Comparison of ENCODE assay signal across 8 mouse cellular contexts in genomic region chr2:165874461-165875339, GRCm38 (mm10). TPM values are rescaled to one million over a fixed set of nuclear protein-coding genes. Genes with fewer than 3 reads are reported as not detected.
DNase-seq lines count a peak whose midpoint lies in the region; ATAC-seq and TF ChIP-seq lines count a peak whose summit lies in the region.

No protein-coding gene starts in this region.

- H3K9ac ChIP-seq in embryonic facial prominence, embryonic 11.5 days (replicated peaks; ENCODE audit: low read length), result peak overlapping the region; percentile 50
- H3K9ac ChIP-seq in liver, adult 2 months (ENCODE audit: low read depth, low read length), result peak overlapping the region; percentile 29
- H3K9ac ChIP-seq in midbrain, postnatal 0 days (replicated peaks; ENCODE audit: low read length, poor library complexity, severe bottlenecking), result peak overlapping the region; percentile 63

- TF ChIP-seq POLR2A in liver, adult 2 months (IDR thresholded peaks at IDR 0.05; ENCODE audit: extremely low read depth, insufficient read depth, low read length), result 0 out of 2 replicates have a peak, but pooled peaks have one; percentile 34

- peak; percentile 68 for ATAC-seq in embryonic facial prominence, embryonic 11.5 days (replicated peaks; ENCODE audit: insufficient number of reproducible peaks, low FRiP score, low TSS enrichment, low read depth)
- ATAC-seq in midbrain, postnatal 0 days (ENCODE audit: low FRiP score), result peak; percentile 76

- H3K4me1 ChIP-seq in embryonic facial prominence, embryonic 11.5 days (ENCODE audit: control insufficient read depth, insufficient read depth, low read length), result peaks cover 27% of the 10 kb centered on the region
- H3K4me1 ChIP-seq in liver, adult 2 months (ENCODE audit: control insufficient read depth, insufficient read depth, low read length), result peaks cover 43% of the 10 kb centered on the region
- peaks cover 49% of the 10 kb centered on the region for H3K4me1 ChIP-seq in midbrain, postnatal 0 days (ENCODE audit: insufficient read depth, low read length)

- no peak overlapping the region for H3K4me2 ChIP-seq in embryonic facial prominence, embryonic 11.5 days (ENCODE audit: low read depth, low read length)
- peak overlapping the region; percentile 63 for H3K4me2 ChIP-seq in midbrain, postnatal 0 days (ENCODE audit: low read depth, low read length, poor library complexity, severe bottlenecking)

- H3K79me2 ChIP-seq in liver, adult 2 months (ENCODE audit: control insufficient read depth, insufficient read depth, low read length), result peaks cover 62% of the 10 kb centered on the region; the same call in 1 of the 2 replicates

- no peaks in the 10 kb centered on the region for H3K27me3 ChIP-seq in embryonic facial prominence, embryonic 11.5 days (ENCODE audit: control insufficient read depth, insufficient read depth, low read length)
- no peaks in the 10 kb centered on the region for H3K27me3 ChIP-seq in liver, adult 2 months (ENCODE audit: control insufficient read depth, insufficient read depth, low read length)
- H3K27me3 ChIP-seq in midbrain, postnatal 0 days (ENCODE audit: insufficient read depth, low read length), result no peaks in the 10 kb centered on the region

- no peak overlapping the region for H3K4me3 ChIP-seq in embryonic facial prominence, embryonic 11.5 days (ENCODE audit: low read depth, low read length)
- no peak overlapping the region for H3K4me3 ChIP-seq in liver, adult 2 months (ENCODE audit: insufficient read depth, low read depth, low read length)
- H3K4me3 ChIP-seq in midbrain, postnatal 0 days (ENCODE audit: low read depth, low read length), result peak overlapping the region; percentile 20

- peak; percentile 22; the same call in 1 of the 2 replicates for TF ChIP-seq CTCF in liver, adult 2 months (IDR thresholded peaks at IDR 0.05; ENCODE audit: low read depth, low read length)
- TF ChIP-seq CTCF in midbrain, postnatal 0 days (IDR thresholded peaks at IDR 0.05), result peak; percentile 60

- 33% methylated on average over 13 of the region's 13 CpGs for WGBS in embryonic facial prominence, embryonic 11.5 days
- 69% methylated on average over 13 of the region's 13 CpGs for WGBS in liver, adult 2 months
- WGBS in midbrain, postnatal 0 days, result 27% methylated on average over 13 of the region's 13 CpGs

- no peaks in the 10 kb centered on the region for H3K9me3 ChIP-seq in embryonic facial prominence, embryonic 11.5 days (replicated peaks; ENCODE audit: control insufficient read depth, low read length)
- H3K9me3 ChIP-seq in midbrain, postnatal 0 days (ENCODE audit: low read length), result no peaks in the 10 kb centered on the region

- H3K27ac ChIP-seq in embryonic facial prominence, embryonic 11.5 days (replicated peaks; ENCODE audit: low read depth, low read length), result peak overlapping the region; percentile 83
- H3K27ac ChIP-seq in liver, adult 2 months (replicated peaks; ENCODE audit: insufficient read depth, low read depth, low read length), result peak overlapping the region; percentile 68
- H3K27ac ChIP-seq in midbrain, postnatal 0 days (ENCODE audit: low read depth, low read length), result peak overlapping the region; percentile 89

- H3K36me3 ChIP-seq in embryonic facial prominence, embryonic 11.5 days (replicated peaks; ENCODE audit: control insufficient read depth, insufficient read depth, low read depth, low read length), result peaks cover 4% of the 10 kb centered on the region
- H3K36me3 ChIP-seq in liver, adult 2 months (ENCODE audit: control insufficient read depth, insufficient read depth, low read length), result peaks cover 4% of the 10 kb centered on the region; the same call in 1 of the 2 replicates
- H3K36me3 ChIP-seq in midbrain, postnatal 0 days (ENCODE audit: insufficient read depth, low read length), result peaks cover 10% of the 10 kb centered on the region

- peak; percentile 78 to 88 for DNase-seq in layer of hippocampus, adult 18-20 months (ENCODE audit: low spot score in 2 of 2)
- no peak for DNase-seq in layer of hippocampus, adult 9-10 months (ENCODE audit: low spot score)
- peak; percentile 71 for DNase-seq in embryonic facial prominence, embryonic 11.5 days (ENCODE audit: low spot score)
- peak; percentile 74 for DNase-seq in heart, adult 8-10 months (ENCODE audit: low spot score)
- DNase-seq in kidney, adult 9 months, result peak; percentile 82
- no peak for DNase-seq in liver, adult 2 months (ENCODE audit: extremely low read depth, low read depth, low spot score)
- DNase-seq in midbrain, postnatal 0 days (ENCODE audit: low spot score), result peak; percentile 90
- DNase-seq in urinary bladder, postnatal 4 days (ENCODE audit: low spot score in 2 of 2), result peak; percentile 82

RNA-seq across cellular contexts. Expression of gene Zmynd8, which starts 24.1 kb away (rescaled TPM):
- total RNA-seq in layer of hippocampus, adult 18-20 months (2021), result 100 to 1,000 TPM; 148 to 149 TPM
- 36.1 and 36.8 TPM in 2 replicates for polyA plus RNA-seq in embryonic facial prominence, embryonic 11.5 days (2014; fragmentation: Nextera tagmentation; extraction: Ambion mirVana)
- 10 to 100 TPM; 35.5 to 60.5 (median 45.4) TPM for total RNA-seq in heart, adult 8-10 months (2022)
- total RNA-seq in liver, adult 2 months (2014; rRNA removed), result 10.0 and 10.8 TPM in 2 replicates
- polyA plus RNA-seq in liver, adult 2 months (2012; rRNA removed), result 6.4 and 7.8 TPM in 2 replicates
- total RNA-seq in midbrain, postnatal 0 days (2014; rRNA removed), result 55.9 and 73.4 TPM in 2 replicates
- polyA plus RNA-seq in midbrain, postnatal 0 days (2015; fragmentation: Nextera tagmentation; extraction: Ambion mirVana), result 56.8 and 59.0 TPM in 2 replicates

Comparison
In these comparisons a context has a peak if more than half of its experiments do, and no peak if none do; other contexts are left out.
1. DNase-seq: peak in layer of hippocampus, adult 18-20 months (2 of 2), embryonic facial prominence, embryonic 11.5 days (single experiment), heart, adult 8-10 months (single experiment), kidney, adult 9 months (single experiment), midbrain, postnatal 0 days (single experiment) and urinary bladder, postnatal 4 days (2 of 2); none in layer of hippocampus, adult 9-10 months (single experiment) and liver, adult 2 months (single experiment).
2. Peak in every context shown above with its lines, with median percentiles within 50 percentile points of each other: H3K27ac ChIP-seq and H3K9ac ChIP-seq.